Mouse (Mus musculus) CH12.LX (cell line): ENCODE measurements around the gene Kcnn3. TPM values are rescaled to one million over a fixed set of nuclear protein-coding genes. Genes with fewer than 3 reads are reported as not detected.

Source experiments
- DNase-seq: peaks from one replicate; pipeline ENCODE4 v3.0.0-alpha.2; 2013; ENCODE audit errors: extremely low read depth
- H3K27ac ChIP-seq: 2 replicates; pipeline ENCODE4 v1.5.1; 2012; ENCODE audit warnings: low read depth, mild to moderate bottlenecking, control low read depth, moderate library complexity; ENCODE audit not compliant: insufficient read depth
- H3K27me3 ChIP-seq: replicated peaks from 2 replicates; pipeline ENCODE3; 2012; ENCODE audit warnings: inconsistent platforms
- H3K36me3 ChIP-seq, 2 experiments: replicated peaks in 1 of 2; 2 replicates each; pipeline versions ENCODE3 to v1.6.1; 2012; ENCODE audit warnings: inconsistent platforms in 1 of 2, low read length in 1 of 2, mild to moderate bottlenecking in 1 of 2, mixed read lengths in 1 of 2, moderate library complexity in 1 of 2; ENCODE audit not compliant: control insufficient read depth in 1 of 2, insufficient read depth in 1 of 2
- H3K4me1 ChIP-seq, 2 experiments: 2 replicates each; pipeline ENCODE4 v1.6.1; 2012; ENCODE audit warnings: inconsistent platforms in 1 of 2, moderate library complexity in 1 of 2; ENCODE audit not compliant: insufficient read depth in 2 of 2, control insufficient read depth in 1 of 2
- H3K4me2 ChIP-seq: 2 replicates; pipeline ENCODE4 v1.6.1; 2012; ENCODE audit warnings: low read depth, mild to moderate bottlenecking, control low read depth; ENCODE audit not compliant: poor library complexity, insufficient read depth, severe bottlenecking
- H3K4me3 ChIP-seq, 3 experiments: fragments of 150-350 bp in 1 of 3; sonication (generic) in 1 of 3; replicated peaks in 1 of 3; 2 replicates each; pipeline versions ENCODE3 to v1.5.1; 2011 to 2012; ENCODE audit warnings: low read depth in 2 of 3, low read length in 2 of 3, mild to moderate bottlenecking in 2 of 3, moderate library complexity in 2 of 3, control low read depth in 1 of 3, improper control_type of control experiment in 1 of 3, inconsistent platforms in 1 of 3, mixed read lengths in 1 of 3; ENCODE audit not compliant: poor library complexity in 1 of 3
- H3K79me2 ChIP-seq: replicated peaks from 2 replicates; pipeline ENCODE4 v1.6.1; 2012; ENCODE audit warnings: mild to moderate bottlenecking, moderate library complexity; ENCODE audit not compliant: control insufficient read depth, poor library complexity, insufficient read depth, severe bottlenecking; ENCODE audit errors: extremely low read depth
- H3K9ac ChIP-seq: 2 replicates; pipeline ENCODE4 v1.6.1; 2012; ENCODE audit warnings: low read depth, mild to moderate bottlenecking, control low read depth, moderate library complexity; ENCODE audit not compliant: insufficient read depth
- H3K9me3 ChIP-seq: replicated peaks from 2 replicates; pipeline ENCODE3; 2012; ENCODE audit warnings: low read length, inconsistent platforms, mixed read lengths
- BHLHE40 ChIP-seq: IDR thresholded peaks from 2 replicates; pipeline ENCODE4 v1.6.1; 2011; ENCODE audit warnings: mild to moderate bottlenecking, low read depth, low read length, improper control_type of control experiment
- CHD1 ChIP-seq: IDR thresholded peaks from 2 replicates; pipeline ENCODE4 v1.6.1; 2012; ENCODE audit warnings: low read depth, low read length, improper control_type of control experiment, inconsistent platforms
- CTCF ChIP-seq, 2 experiments: IDR thresholded peaks in 1 of 2; conservative IDR thresholded peaks in 1 of 2; 2 replicates each; pipeline ENCODE4 v1.5.1; 2011 to 2012; ENCODE audit warnings: low read depth in 2 of 2, low read length in 2 of 2, improper control_type of control experiment in 1 of 2, inconsistent platforms in 1 of 2, mild to moderate bottlenecking in 1 of 2, moderate library complexity in 1 of 2
- IRF4 ChIP-seq: IDR thresholded peaks from 2 replicates; pipeline ENCODE4 v1.6.1; 2014; ENCODE audit warnings: low read depth, mild to moderate bottlenecking, inconsistent platforms, low read length, improper control_type of control experiment
- JUN ChIP-seq: IDR thresholded peaks from 2 replicates; pipeline ENCODE4 v1.6.1; 2011; ENCODE audit warnings: low read depth, mild to moderate bottlenecking, low read length, improper control_type of control experiment, moderate library complexity; ENCODE audit not compliant: insufficient read depth
- JUND ChIP-seq: conservative IDR thresholded peaks from 2 replicates; pipeline ENCODE4 v1.6.1; 2011; ENCODE audit warnings: low read depth, low read length, improper control_type of control experiment
- MAX ChIP-seq: IDR thresholded peaks from 2 replicates; pipeline ENCODE4 v1.6.1; 2011; ENCODE audit warnings: low read length, improper control_type of control experiment
- MXI1 ChIP-seq: IDR thresholded peaks from 2 replicates; pipeline ENCODE4 v1.6.1; 2011; ENCODE audit warnings: mild to moderate bottlenecking, low read depth, low read length, improper control_type of control experiment
- MYC ChIP-seq: IDR thresholded peaks from 2 replicates; pipeline ENCODE4 v1.6.1; 2011; ENCODE audit warnings: low read depth, mild to moderate bottlenecking, improper control_type of control experiment, low read length
- NELFE ChIP-seq: IDR thresholded peaks from 2 replicates; pipeline ENCODE4 v1.6.1; 2011; ENCODE audit warnings: low read depth, low read length, improper control_type of control experiment
- NRF1 ChIP-seq: IDR thresholded peaks from 2 replicates; pipeline ENCODE4 v1.6.1; 2014; ENCODE audit warnings: low read depth, mild to moderate bottlenecking, inconsistent platforms, low read length, improper control_type of control experiment, moderate library complexity
- RAD21 ChIP-seq: IDR thresholded peaks from 2 replicates; pipeline ENCODE4 v1.6.1; 2011; ENCODE audit warnings: low read depth, mild to moderate bottlenecking, low read length, improper control_type of control experiment, moderate library complexity
- RCOR1 ChIP-seq: conservative IDR thresholded peaks from 2 replicates; pipeline ENCODE4 v1.6.1; 2012; ENCODE audit warnings: low read depth, mild to moderate bottlenecking, inconsistent platforms, low read length, improper control_type of control experiment
- SIN3A ChIP-seq: IDR thresholded peaks from 2 replicates; pipeline ENCODE4 v1.6.1; 2012; ENCODE audit warnings: low read length, improper control_type of control experiment, inconsistent platforms
- SMC3 ChIP-seq: IDR thresholded peaks from 2 replicates; pipeline ENCODE4 v1.6.1; 2011; ENCODE audit warnings: low read depth, low read length, improper control_type of control experiment
- TBP ChIP-seq: conservative IDR thresholded peaks from 2 replicates; pipeline ENCODE4 v1.6.1; 2011; ENCODE audit warnings: low read depth, low read length, improper control_type of control experiment
- UBTF ChIP-seq: IDR thresholded peaks from 2 replicates; pipeline ENCODE4 v1.6.1; 2012; ENCODE audit warnings: low read depth, mild to moderate bottlenecking, inconsistent platforms, low read length, improper control_type of control experiment, moderate library complexity
- USF1 ChIP-seq: IDR thresholded peaks from 2 replicates; pipeline ENCODE4 v1.6.1; 2014; ENCODE audit warnings: low read depth, mild to moderate bottlenecking, inconsistent platforms, low read length, improper control_type of control experiment
- ZKSCAN1 ChIP-seq: IDR thresholded peaks from 2 replicates; pipeline ENCODE4 v1.6.1; 2012; ENCODE audit warnings: low read depth, inconsistent platforms, low read length, improper control_type of control experiment, borderline replicate concordance
- ZMIZ1 ChIP-seq: IDR thresholded peaks from 2 replicates; pipeline ENCODE4 v1.6.1; 2012; ENCODE audit warnings: low read depth, mild to moderate bottlenecking, inconsistent platforms, low read length, improper control_type of control experiment
- ZNF384 ChIP-seq: IDR thresholded peaks from 2 replicates; pipeline ENCODE4 v1.6.1; 2012; ENCODE audit warnings: low read depth, low read length, improper control_type of control experiment, inconsistent platforms
- dilution Hi-C: fragments of 300-500 bp; cut with MboI; formaldehyde crosslinking; loops from 2 replicates; pipeline ENCODE4 v1.14.3; 2020; ENCODE audit warnings: low sequenced_read_pairs; ENCODE audit not compliant: extremely low pct_unique_long_range_greater_than_20kb, extremely low pct_ligation_motif_present
- in situ Hi-C: fragments of 300-500 bp; cut with MboI; formaldehyde crosslinking; loops from 3 replicates; pipeline ENCODE4 v1.14.3; 2019; ENCODE audit warnings: low sequenced_read_pairs, low pct_ligation_motif_present, low pct_unique_long_range_greater_than_20kb, mixed read lengths
- polyA plus RNA-seq: library from polyadenylated mRNA; unstranded; fragments of >175 nt; gene quantifications from 2 replicates; pipeline ENCODE4 v1.2.1, GENCODE M21; 2012; ENCODE audit warnings: low read depth; ENCODE audit not compliant: insufficient read length
- total RNA-seq, 2 experiments: library from RNA; depleted of rRNA; stranded (reverse); fragments of 300-350 nt in 1 of 2; fragments of >200 nt in 1 of 2; gene quantifications; 2 replicates each; pipeline ENCODE4 v1.2.3; 2012 to 2014

Kcnn3 gene
- total and polyA plus RNA-seq, 3 experiments = 0.06 TPM; not detected in 2

- Histone ChIP-seq H3K4me2 (no peak overlapping the region), H3K27ac (no peak overlapping the region)
- TF ChIP-seq RAD21 = peak; percentile 50
- no peak for TF ChIP-seq USF1
- no peak for TF ChIP-seq MAX
- peak in 1 of 2 experiments; percentile 79; a peak in 3 of 4 replicates for TF ChIP-seq CTCF (conservative IDR thresholded peaks at IDR 0.05 in 1 of 2, IDR thresholded peaks at IDR 0.05 in 1 of 2; ENCODE audit: low read depth in 2 of 2, low read length in 2 of 2)
- peak; percentile 86 for TF ChIP-seq SMC3
- TF ChIP-seq UBTF = no peak
- no peak for TF ChIP-seq NRF1
- no peak for TF ChIP-seq MXI1
- no peak for TF ChIP-seq BHLHE40
- no peak for TF ChIP-seq JUN
- no peak for TF ChIP-seq ZNF384
- TF ChIP-seq, all 38 proteins: peak for 3
- H3K4me3 ChIP-seq = no peak overlapping the region
- dilution Hi-C loops = no loop called here
- no peaks in the 10 kb centered on the region for H3K36me3 ChIP-seq
- DNase-seq = peak; percentile 46
- no peak overlapping the region for H3K9ac ChIP-seq
- no peaks in the 10 kb centered on the region for H3K79me2 ChIP-seq
- in situ Hi-C loops = loop anchor here (10.0 kb wide), 1 partner anchor 174 kb away; no protein-coding TSS in a partner anchor
- peaks cover 27% of the 10 kb centered on the region for H3K27me3 ChIP-seq
- H3K4me1 ChIP-seq = peaks cover 0 to 5% of the 10 kb centered on the region in 2 experiments; a peak in 1 of 4 replicates
- H3K9me3 ChIP-seq = no peaks in the 10 kb centered on the region
Measured at GRCm38 (mm10) chr3:89510979-89511378, 9.0 kb upstream of the Kcnn3 start.

DNA sequence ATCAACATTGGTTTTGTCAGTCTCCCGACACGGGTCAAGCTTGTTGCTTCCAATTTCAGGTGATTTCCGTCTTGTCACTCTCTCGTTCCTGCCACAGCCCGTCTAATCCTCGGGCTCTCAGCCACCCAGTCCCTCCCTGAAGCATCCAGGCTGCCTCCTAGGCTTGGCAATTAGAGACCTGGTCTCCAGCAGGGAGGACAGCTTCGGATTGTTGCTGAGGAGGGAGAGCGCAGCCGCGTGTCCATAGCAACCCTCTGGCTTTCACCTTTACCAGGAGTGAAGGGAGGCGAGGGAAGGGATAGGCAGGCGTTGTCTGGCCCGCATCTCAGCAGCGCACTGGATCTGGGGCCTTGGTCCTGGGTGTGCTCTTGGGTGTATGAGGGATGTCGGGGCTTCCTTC, 8.6 kb upstream of the Kcnn3 start:
- Histone ChIP-seq H3K79me2 (no peaks in the 10 kb centered on the region), H3K9ac (no peak overlapping the region), H3K27ac (no peak overlapping the region), H3K4me1 (peaks cover 0 to 5% of the 10 kb centered on the region in 2 experiments; a peak in 1 of 4 replicates), H3K27me3 (peaks cover 22% of the 10 kb centered on the region), H3K4me2 (no peak overlapping the region), H3K36me3 (no peaks in the 10 kb centered on the region), H3K4me3 (no peak overlapping the region), H3K9me3 (peaks cover 1% of the 10 kb centered on the region)
- dilution Hi-C loops (no loop called here), in situ Hi-C loops (loop anchor here (10.0 kb wide), 1 partner anchor 173 kb away; no protein-coding TSS in a partner anchor)
- no peak for DNase-seq
- TF ChIP-seq TBP (no peak), ZKSCAN1 (no peak)

GRCm38 (mm10) chr3:89512225-89512624, 7.7 kb upstream of the Kcnn3 start:
- dilution Hi-C loops (no loop called here), in situ Hi-C loops (loop anchor here (10.0 kb wide), 1 partner anchor 173 kb away; no protein-coding TSS in a partner anchor)
- no peaks in the 10 kb centered on the region for H3K36me3 ChIP-seq
- no peak overlapping the region for H3K4me3 ChIP-seq
- H3K27ac ChIP-seq = no peak overlapping the region
- peaks cover 10% of the 10 kb centered on the region for H3K9me3 ChIP-seq
- peaks cover 0 to 5% of the 10 kb centered on the region in 2 experiments; a peak in 1 of 4 replicates for H3K4me1 ChIP-seq
- no peak for TF ChIP-seq IRF4
- no peak for TF ChIP-seq USF1
- no peak for TF ChIP-seq TBP
- peak; percentile 54 for TF ChIP-seq RAD21
- no peak for TF ChIP-seq SIN3A
- TF ChIP-seq SMC3 = peak; percentile 64
- TF ChIP-seq RCOR1 = no peak
- TF ChIP-seq MYC = no peak
- no peak for TF ChIP-seq NELFE
- no peak for TF ChIP-seq CHD1
- no peak for TF ChIP-seq BHLHE40
- TF ChIP-seq ZMIZ1 = no peak
- no peak for TF ChIP-seq JUND
- TF ChIP-seq CTCF (conservative IDR thresholded peaks at IDR 0.05 in 1 of 2, IDR thresholded peaks at IDR 0.05 in 1 of 2; ENCODE audit: low read depth in 2 of 2, low read length in 2 of 2) = peak; percentile 68 to 70
- no peak for TF ChIP-seq UBTF
- no peak overlapping the region for H3K9ac ChIP-seq
- peaks cover 16% of the 10 kb centered on the region for H3K27me3 ChIP-seq
- H3K4me2 ChIP-seq = no peak overlapping the region
- no peaks in the 10 kb centered on the region for H3K79me2 ChIP-seq
- peak; percentile 37 for DNase-seq
